Mouse (Mus musculus) brain, adult 2 months (tissue): ENCODE measurements around the gene Lamtor2.

Experiments
- DNase-seq: peaks from one replicate; pipeline ENCODE4 v3.0.0; 2011; ENCODE audit warnings: low read depth, low spot score

The Lamtor2 gene

GRCm38 (mm10) chr3:88543174-88543573 is 9.7 kb downstream of the Lamtor2 start:
- DNase-seq: no peak

DNA sequence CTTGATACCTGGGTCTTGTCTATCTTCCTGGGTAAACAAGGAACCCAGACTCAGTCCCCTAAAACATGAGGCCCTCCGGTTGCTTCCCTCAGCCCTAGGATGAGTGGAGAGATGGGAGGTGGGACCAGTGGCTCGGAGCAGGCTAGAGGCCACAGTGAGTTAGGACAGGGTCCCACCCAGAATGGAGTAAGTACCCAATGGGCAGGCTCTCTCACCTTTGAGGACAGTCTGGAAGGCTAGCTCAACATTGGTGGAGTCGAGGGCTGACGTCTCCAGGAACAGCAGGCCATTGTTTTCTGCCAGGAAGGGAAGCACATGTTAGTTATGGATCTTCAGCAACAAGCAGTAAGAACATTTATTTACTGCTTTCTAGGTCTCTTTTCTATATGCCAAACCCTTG is 10.4 kb downstream of the Lamtor2 start:
- peak; percentile 50 for DNase-seq

DNA sequence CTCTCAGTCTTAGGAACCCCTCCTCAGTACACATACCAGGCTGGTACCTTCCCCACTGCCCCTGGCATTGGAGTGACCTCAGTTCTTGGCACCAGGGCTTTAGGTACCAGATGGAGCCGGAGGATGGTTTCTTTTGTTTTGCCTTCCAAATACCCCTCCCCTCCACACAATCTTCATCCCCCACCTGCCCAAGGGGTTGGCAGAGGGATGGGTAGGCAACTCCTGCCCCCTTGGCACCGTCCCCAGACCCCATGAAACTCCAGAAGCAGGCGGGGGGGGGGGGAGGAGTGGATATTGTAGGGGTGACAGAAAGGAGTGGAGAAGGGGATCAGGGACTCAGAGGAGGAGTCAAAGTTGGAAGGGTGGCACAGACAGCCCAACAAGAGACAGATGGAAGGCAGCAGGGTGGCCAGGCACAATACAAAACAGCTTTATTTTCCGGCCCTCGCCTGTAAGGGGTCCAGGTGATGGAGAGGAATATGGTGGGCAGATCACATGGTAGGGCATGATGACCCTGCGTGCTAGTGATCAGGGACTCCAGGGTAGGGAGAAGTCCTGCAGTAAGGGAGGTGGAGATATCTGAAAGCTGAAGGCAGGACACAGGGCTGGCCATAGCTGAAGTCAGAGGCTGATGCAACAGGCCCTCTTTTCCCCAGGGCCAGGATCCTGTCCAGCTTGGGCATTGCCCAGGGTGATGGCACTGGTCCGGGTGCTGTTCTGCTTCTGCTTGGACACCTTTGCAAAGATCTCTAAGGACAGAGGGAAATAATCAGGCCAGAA is 11.1 kb downstream of the Lamtor2 start:
- DNase-seq: peak; percentile 79

- no peak for DNase-seq
These were observed 12.8 kb downstream of the Lamtor2 start for GRCm38 (mm10) chr3:88540085-88540484.

- no peak for DNase-seq
These were observed 13.5 kb downstream of the Lamtor2 start for GRCm38 (mm10) chr3:88539397-88539796.

- DNase-seq: no peak
These were observed 14.4 kb downstream of the Lamtor2 start for GRCm38 (mm10) chr3:88538271-88539145.

- no peak for DNase-seq
These were observed 15.7 kb downstream of the Lamtor2 start for GRCm38 (mm10) chr3:88537146-88537545.

DNA sequence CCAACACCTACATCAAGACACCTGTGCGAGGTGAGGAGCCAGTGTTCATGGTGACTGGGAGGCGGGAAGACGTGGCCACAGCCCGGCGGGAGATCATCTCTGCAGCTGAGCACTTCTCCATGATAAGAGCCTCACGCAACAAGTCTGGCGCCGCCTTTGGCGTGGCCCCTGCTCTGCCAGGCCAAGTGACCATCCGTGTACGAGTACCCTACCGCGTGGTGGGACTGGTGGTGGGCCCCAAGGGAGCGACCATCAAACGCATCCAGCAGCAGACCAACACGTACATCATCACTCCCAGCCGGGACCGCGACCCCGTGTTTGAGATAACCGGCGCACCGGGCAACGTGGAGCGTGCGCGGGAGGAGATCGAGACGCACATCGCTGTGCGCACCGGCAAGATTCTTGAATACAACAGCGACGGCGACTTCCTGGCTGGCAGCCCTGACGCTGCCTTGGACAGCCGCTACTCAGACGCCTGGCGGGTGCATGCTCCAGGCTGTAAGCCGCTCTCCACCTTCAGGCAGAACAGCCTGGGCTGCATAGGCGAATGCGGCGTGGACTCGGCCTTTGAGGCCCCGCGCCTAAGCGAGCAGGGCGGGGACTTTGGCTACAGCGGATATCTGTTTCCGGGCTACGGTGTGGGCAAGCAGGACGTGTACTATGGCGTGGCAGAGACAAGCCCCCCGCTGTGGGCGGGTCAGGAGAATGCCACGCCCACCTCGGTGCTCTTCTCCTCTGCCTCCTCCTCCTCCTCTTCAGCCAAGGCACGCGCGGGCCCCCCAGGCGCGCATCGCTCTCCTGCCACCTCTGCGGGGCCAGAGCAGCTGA is 16.6 kb downstream of the Lamtor2 start:
- DNase-seq: peak; percentile 89

GRCm38 (mm10) chr3:88535527-88535926 is 17.3 kb downstream of the Lamtor2 start:
- DNase-seq: no peak

GRCm38 (mm10) chr3:88535005-88535404 is 17.9 kb downstream of the Lamtor2 start:
- no peak for DNase-seq

- DNase-seq: no peak
These were observed 19.2 kb downstream of the Lamtor2 start for GRCm38 (mm10) chr3:88533706-88534105.

DNA sequence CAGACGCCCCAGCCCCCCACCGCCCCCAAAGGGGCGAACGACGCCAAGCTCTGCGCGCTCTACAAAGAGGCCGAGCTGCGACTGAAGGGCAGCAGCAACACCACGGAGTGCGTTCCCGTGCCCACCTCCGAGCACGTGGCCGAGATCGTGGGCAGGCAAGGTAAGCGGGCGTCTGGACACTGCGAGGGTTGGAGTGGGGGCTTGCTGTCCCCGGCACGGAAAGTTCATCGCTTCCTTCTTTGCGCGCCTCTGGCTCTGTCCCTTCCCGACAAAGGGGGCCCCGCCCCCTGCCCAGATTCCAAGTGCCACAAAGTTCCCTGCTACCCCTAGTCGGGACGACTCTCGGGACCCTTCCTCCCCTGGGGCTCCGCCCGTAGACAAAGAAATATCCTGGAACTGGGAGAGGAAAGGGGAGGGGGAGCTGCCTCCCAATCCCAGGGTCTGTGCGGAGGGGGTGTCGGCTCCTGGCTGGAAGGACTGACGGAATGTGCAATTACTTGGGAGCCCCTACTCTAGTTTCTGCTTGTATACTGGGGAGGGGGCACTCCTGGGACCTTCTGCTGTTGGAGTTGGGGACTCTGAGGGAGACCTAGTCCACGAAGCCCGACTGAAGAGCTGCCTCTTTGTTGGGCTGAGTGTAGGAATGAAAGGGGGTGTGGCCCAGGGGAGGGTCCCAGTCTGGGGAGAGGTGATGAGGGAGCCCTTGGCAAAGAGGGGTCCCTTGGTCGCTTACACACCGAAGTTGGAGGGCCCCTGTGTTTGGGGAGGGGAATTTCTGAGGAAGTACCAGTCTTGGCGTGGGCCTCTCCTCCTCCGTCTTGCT is 20.0 kb downstream of the Lamtor2 start:
- DNase-seq: no peak

DNA sequence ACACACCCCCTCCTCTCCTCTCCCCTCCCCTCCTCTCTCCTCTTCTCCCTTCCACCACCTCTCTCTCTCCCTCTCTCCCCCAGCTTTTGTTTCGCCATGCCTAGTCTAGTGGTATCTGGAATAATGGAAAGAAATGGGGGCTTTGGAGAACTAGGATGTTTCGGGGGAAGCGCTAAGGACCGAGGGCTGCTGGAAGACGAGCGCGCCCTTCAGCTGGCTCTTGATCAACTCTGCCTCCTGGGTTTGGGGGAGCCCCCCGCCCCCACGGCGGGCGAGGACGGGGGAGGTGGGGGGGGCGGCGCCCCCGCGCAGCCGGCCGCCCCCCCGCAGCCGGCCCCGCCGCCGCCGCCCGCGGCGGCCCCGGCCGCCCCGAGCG is 20.6 kb downstream of the Lamtor2 start, which contains the start of gene Mex3a:
Gene Mex3a (plus strand): TSS at position 97 of the 376 bp plus-strand sequence.
- DNase-seq: no peak

DNA sequence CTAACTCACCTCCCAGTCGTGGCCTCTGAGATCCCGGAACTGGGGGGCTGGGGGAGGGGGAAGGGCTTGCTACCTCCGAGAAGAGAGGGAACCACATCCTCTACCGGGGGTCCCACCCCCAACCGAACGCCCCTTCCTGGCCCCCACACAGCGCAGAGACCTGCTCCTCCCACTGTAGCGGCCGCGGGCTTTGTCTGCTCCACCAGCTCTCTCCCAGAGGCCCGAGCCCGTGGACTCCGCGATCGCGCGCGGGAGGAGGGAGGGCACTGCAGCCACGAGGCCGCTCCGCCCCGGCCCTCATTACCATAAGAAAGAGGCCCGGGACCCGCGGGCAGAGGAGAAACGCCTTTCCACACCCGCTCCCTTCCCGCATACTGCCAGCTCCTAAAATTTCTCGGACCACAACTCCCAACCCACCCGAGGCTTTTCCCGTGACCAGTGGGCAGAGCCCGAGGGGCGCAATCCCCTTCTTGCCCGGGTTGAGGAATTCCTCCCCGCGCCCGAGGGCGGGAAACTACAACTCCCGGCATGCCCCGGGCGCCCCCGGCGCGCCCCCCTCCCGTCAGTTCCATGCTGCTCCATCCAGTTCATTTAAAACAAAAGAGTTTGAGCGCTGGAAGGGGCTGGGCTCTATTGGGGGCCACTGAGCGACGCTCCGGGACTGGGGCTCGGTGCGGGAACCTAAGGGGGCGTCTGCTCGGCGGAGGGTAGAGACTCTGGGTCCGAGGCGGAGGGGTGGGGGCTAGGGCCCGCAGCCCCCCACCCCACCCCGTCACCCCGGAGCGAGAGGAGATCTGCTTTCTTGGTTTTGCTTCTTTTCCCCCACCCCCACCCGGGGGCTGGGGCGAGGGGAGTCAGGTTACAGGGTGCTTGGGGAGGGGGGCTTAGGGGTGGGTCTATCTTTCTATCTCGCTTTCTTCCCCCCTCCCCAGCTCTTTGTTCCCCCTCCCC is 21.3 kb downstream of the Lamtor2 start:
- DNase-seq: peak; percentile 84

DNA sequence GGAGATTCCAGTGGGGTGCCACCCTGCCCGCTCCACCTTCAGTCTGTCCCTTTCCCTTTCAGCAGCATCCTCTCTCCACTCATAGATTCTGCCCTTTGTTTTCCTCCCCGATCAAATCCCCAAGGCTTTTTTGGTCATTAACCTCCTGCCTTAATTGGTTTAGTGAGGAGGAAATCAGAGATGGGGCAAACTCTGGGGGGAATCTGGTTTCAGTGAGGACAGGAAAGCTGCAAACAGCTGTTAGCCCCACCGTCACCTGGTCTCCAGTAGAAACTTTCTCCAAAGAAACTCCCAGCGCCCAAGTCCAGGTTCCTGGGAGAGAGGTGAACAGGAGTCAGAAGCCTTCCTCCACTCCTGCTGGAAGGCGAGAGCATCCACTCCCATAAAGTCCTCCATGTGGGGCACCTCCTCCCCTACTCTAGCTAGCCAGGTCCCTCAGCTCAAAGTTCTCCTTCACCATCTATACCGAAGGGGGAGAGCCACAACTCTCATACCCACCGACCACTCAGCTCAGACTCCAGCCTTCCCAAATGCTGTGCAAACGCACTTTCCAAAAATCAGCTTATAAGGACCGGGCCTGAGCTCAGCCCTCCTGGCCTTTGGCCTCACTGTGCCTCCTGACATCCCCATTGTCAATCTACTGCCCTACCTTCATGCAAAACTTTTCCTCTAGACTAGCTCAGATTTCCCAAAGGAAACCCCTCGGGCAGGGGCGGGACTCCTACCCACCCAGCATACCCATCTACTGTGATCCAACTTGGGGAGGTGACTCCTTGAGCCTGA is 22.6 kb downstream of the Lamtor2 start:
- DNase-seq: no peak

GRCm38 (mm10) chr3:88529204-88530000 is 23.5 kb downstream of the Lamtor2 start:
- DNase-seq: no peak

GRCm38 (mm10) chr3:88528646-88529045 is 24.2 kb downstream of the Lamtor2 start:
- DNase-seq: no peak

DNA sequence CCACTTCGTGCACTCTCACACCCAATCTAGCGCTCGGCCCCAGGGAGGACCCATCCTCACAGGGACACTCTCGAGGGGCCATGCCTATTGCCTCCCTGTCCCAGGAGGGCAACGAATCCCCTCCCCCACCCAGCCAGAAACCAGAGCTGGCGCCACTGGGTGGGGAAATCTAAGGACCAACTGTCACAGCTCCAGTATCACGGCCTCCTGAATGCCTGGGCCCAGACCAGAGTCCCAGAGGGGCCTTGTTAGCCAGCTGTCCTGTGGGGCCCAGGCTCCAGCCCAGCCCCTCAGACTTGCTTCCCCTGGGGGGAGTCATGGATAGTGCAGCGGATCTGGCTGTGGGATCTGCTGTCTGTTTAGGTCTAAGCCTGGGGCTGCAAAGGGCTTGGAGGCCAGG is 25.3 kb downstream of the Lamtor2 start:
- DNase-seq: no peak
